Mouse (Mus musculus): Measurements from ENCODE around the gene 4922502D21Rik. TPM values are rescaled to one million over a fixed set of nuclear protein-coding genes. Genes with fewer than 3 reads are reported as not detected.
"Not testable (repeated sequence)": the region's sequence is repeated elsewhere in the genome, so short reads cannot be mapped to it uniquely, and the experiment has no call there.

Gene 4922502D21Rik
- polyA plus RNA-seq, 1 experiment from 2014 or later: not detected

DNA sequence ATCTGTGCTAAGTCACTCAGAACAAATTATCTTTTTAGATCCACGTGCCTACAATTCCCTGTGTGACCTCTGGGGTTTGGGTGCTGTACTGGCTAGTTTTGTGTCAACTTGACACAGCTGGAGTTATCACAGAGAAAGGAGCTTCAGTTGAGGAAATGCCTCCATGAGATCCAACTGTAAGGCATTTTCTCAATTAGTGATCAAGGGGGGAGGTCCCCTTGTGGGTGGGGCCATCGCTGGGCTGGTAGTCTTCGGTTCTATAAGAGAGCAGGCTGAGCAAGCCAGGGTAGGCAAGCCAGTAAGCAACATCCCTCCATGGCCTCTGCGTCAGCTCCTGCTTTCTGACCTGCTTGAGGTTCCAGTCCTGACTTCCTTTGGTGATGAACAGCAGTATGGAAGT, 10.8 kb upstream of the 4922502D21Rik start, which contains the start of gene Clec12a:
Clec12a (plus strand) TSS at position 301 of the 400 bp plus-strand sequence.
- H3K9ac ChIP-seq; ATAC-seq (ENCODE audit: low FRiP score, low read depth); H3K9me3 ChIP-seq; H3K36me3 ChIP-seq; H3K4me2 ChIP-seq (replicated peaks); H3K4me3 ChIP-seq; H3K27ac ChIP-seq; H3K27me3 ChIP-seq; H3K4me1 ChIP-seq: not testable (repeated sequence)
- 78% methylated on average over 4 of the region's 4 CpGs for WGBS

DNA sequence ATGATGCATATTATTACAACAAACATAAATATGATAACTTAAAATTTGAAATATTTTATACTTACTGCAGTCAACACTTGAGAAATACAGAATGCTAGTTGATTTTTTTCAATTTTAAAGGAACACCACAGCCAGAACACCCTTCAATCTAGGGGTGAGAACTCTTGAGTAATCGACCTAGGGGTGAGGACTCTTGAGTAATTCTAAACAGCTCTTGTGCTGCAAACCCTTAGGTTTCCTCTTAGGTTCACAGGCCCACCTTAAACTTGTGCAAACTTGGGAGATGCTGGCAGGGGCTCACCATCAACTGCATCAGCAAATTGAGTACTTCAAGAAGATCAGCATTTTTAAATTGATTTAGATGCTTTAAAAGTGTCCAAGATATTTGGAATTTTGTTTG, 6.2 kb upstream of the 4922502D21Rik start:
- H3K9me3 ChIP-seq: no peaks in the 10 kb centered on the region
- H3K9ac ChIP-seq: no peak overlapping the region
- no peak for ATAC-seq (ENCODE audit: low FRiP score, low read depth)
- H3K27me3 ChIP-seq: no peaks in the 10 kb centered on the region
- no peak overlapping the region for H3K4me2 ChIP-seq (replicated peaks)
- H3K36me3 ChIP-seq: no peaks in the 10 kb centered on the region
- no peak overlapping the region for H3K4me3 ChIP-seq
- H3K27ac ChIP-seq: no peak overlapping the region
- WGBS: 68% methylated on average over 1 of the region's 1 CpGs
- H3K4me1 ChIP-seq: no peaks in the 10 kb centered on the region

GRCm38 (mm10) chr6:129333674-129334078, 2.1 kb upstream of the 4922502D21Rik start:
- Histone ChIP-seq H3K27ac (no peak overlapping the region), H3K27me3 (no peaks in the 10 kb centered on the region), H3K9ac (no peak overlapping the region), H3K36me3 (no peaks in the 10 kb centered on the region), H3K9me3 (no peaks in the 10 kb centered on the region), H3K4me2 (replicated peaks) (no peak overlapping the region), H3K4me1 (no peaks in the 10 kb centered on the region), H3K4me3 (no peak overlapping the region)
- ATAC-seq (ENCODE audit: low FRiP score, low read depth): no peak
- WGBS: 35% methylated on average over 11 of the region's 11 CpGs

GRCm38 (mm10) chr6:129326568-129327150, 4.9 kb downstream of the 4922502D21Rik start:
- no peak overlapping the region for H3K27ac ChIP-seq
- ATAC-seq (ENCODE audit: low FRiP score, low read depth): no peak
- no peak overlapping the region for H3K4me2 ChIP-seq (replicated peaks)
- WGBS: 72% methylated on average over 13 of the region's 13 CpGs
- no peaks in the 10 kb centered on the region for H3K27me3 ChIP-seq
- no peaks in the 10 kb centered on the region for H3K4me1 ChIP-seq
- H3K36me3 ChIP-seq: no peaks in the 10 kb centered on the region
- H3K9ac ChIP-seq: no peak overlapping the region
- H3K4me3 ChIP-seq: no peak overlapping the region
- H3K9me3 ChIP-seq: no peaks in the 10 kb centered on the region

DNA sequence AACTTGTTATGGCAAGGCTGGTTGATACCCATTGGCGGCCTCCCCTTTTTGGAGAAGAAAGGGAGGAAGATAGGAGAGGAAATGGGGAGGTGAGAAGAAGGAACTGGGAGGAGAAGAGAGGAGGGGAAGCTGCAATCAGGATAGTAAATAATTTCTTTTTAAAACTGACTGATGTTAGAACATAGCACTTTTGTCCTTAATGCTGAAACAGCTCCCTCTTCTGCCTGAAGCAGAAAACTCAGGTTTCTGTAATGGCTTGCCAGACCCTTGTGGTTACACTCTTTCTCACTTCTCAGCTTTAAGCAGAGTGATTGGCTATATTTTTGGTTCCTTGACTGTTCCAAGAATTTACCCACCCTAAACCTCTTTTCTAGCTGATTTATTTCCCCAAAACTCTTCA, 5.6 kb downstream of the 4922502D21Rik start:
- 83% methylated on average over 1 of the region's 1 CpGs for WGBS
- H3K4me1 ChIP-seq: no peaks in the 10 kb centered on the region
- H3K36me3 ChIP-seq: no peaks in the 10 kb centered on the region
- H3K27me3 ChIP-seq: no peaks in the 10 kb centered on the region
- H3K27ac ChIP-seq: no peak overlapping the region
- no peak overlapping the region for H3K4me3 ChIP-seq
- H3K9me3 ChIP-seq: no peaks in the 10 kb centered on the region
- no peak overlapping the region for H3K4me2 ChIP-seq (replicated peaks)
- no peak overlapping the region for H3K9ac ChIP-seq
- no peak for ATAC-seq (ENCODE audit: low FRiP score, low read depth)

GRCm38 (mm10) chr6:129319331-129319730, 12.3 kb downstream of the 4922502D21Rik start:
- Histone ChIP-seq H3K27me3 (no peaks in the 10 kb centered on the region), H3K4me1 (no peaks in the 10 kb centered on the region), H3K9ac (no peak overlapping the region), H3K36me3 (no peaks in the 10 kb centered on the region), H3K9me3 (no peaks in the 10 kb centered on the region), H3K27ac (no peak overlapping the region), H3K4me3 (no peak overlapping the region), H3K4me2 (replicated peaks) (no peak overlapping the region)
- ATAC-seq (ENCODE audit: low FRiP score, low read depth): no peak
- WGBS: 67% methylated on average over 4 of the region's 4 CpGs

DNA sequence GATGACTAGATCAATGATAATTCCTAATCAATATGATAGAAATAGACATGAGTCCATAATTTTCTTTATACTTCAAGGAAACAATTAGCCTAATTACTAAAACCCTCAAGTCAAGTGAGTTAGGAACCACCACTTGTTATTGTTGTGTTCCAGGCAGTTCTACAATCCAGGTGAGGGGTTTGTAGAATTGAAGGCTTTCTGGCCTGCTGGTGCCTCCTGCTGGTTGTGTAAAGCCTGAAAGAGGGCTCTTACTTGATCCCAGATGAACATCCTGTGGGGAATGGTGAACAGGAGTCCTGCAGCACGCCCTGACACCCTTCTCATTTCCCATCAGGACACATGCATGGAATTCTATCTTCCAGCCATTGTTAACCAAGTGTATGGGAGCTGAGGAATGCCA, 13.2 kb downstream of the 4922502D21Rik start:
- Histone ChIP-seq H3K9me3 (no peaks in the 10 kb centered on the region), H3K9ac (no peak overlapping the region), H3K27me3 (no peaks in the 10 kb centered on the region), H3K36me3 (no peaks in the 10 kb centered on the region), H3K27ac (no peak overlapping the region), H3K4me3 (no peak overlapping the region), H3K4me2 (replicated peaks) (no peak overlapping the region), H3K4me1 (no peaks in the 10 kb centered on the region)
- 48% methylated on average over 1 of the region's 1 CpGs for WGBS
- no peak for ATAC-seq (ENCODE audit: low FRiP score, low read depth)

GRCm38 (mm10) chr6:129316463-129316862, 15.1 kb downstream of the 4922502D21Rik start:
- Histone ChIP-seq H3K9ac (no peak overlapping the region), H3K4me2 (replicated peaks) (no peak overlapping the region), H3K27me3 (no peaks in the 10 kb centered on the region), H3K36me3 (no peaks in the 10 kb centered on the region), H3K27ac (no peak overlapping the region), H3K4me1 (no peaks in the 10 kb centered on the region), H3K9me3 (no peaks in the 10 kb centered on the region), H3K4me3 (no peak overlapping the region)
- ATAC-seq (ENCODE audit: low FRiP score, low read depth): no peak
- WGBS: 53% methylated on average over 2 of the region's 2 CpGs

DNA sequence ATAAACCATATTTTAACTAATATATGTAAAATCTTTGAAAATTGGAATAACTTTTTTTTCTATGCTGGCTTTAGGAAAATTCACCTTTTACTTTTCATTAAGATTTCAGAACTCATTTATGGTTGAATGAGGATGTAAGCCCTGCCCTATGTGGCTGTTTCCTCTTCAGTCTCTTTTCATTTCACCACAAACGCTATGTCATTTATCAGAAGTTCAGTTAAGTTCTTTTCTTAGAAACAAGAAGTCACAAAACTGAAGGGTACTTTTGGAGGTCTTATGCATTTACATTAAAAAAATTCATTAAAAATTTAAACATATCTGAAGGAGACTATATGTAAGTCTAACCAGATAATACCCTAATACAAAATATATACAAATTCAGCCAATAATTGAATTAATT, 15.9 kb downstream of the 4922502D21Rik start:
- Histone ChIP-seq H3K4me3 (no peak overlapping the region), H3K9ac (no peak overlapping the region), H3K4me1 (no peaks in the 10 kb centered on the region), H3K4me2 (replicated peaks) (no peak overlapping the region), H3K27ac (no peak overlapping the region), H3K9me3 (no peaks in the 10 kb centered on the region), H3K36me3 (no peaks in the 10 kb centered on the region), H3K27me3 (no peaks in the 10 kb centered on the region)
- no peak for ATAC-seq (ENCODE audit: low FRiP score, low read depth)
- WGBS: 82% methylated on average over 1 of the region's 1 CpGs

GRCm38 (mm10) chr6:129314655-129315168, 16.9 kb downstream of the 4922502D21Rik start:
- Histone ChIP-seq H3K9me3 (no peaks in the 10 kb centered on the region), H3K27me3 (no peaks in the 10 kb centered on the region), H3K36me3 (no peaks in the 10 kb centered on the region), H3K27ac (no peak overlapping the region), H3K4me1 (no peaks in the 10 kb centered on the region), H3K9ac (no peak overlapping the region), H3K4me3 (no peak overlapping the region), H3K4me2 (replicated peaks) (no peak overlapping the region)
- 86% methylated on average over 3 of the region's 3 CpGs for WGBS
- no peak for ATAC-seq (ENCODE audit: low FRiP score, low read depth)

DNA sequence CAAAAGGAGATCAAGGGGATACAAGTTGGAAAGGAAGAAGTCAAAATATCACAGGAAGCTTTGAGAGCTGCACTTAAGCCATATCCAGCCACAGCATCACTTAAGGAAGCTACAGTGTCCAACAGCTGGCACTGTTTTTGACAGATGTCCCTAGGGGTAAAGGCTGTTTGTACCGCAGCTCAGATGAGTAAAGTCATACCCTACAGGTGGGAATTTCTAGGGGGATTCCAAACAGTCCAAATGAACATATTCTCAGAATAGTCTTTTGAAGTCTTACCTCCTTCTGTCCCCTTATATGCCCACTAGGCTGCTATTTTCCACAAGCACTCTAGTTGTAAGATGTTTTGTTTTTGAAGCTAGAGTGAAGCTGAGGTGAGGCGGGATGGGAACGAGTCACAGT, 19.1 kb downstream of the 4922502D21Rik start:
- no peaks in the 10 kb centered on the region for H3K4me1 ChIP-seq
- no peak overlapping the region for H3K27ac ChIP-seq
- H3K27me3 ChIP-seq: no peaks in the 10 kb centered on the region
- H3K36me3 ChIP-seq: no peaks in the 10 kb centered on the region
- H3K9me3 ChIP-seq: no peaks in the 10 kb centered on the region
- H3K9ac ChIP-seq: no peak overlapping the region
- ATAC-seq (ENCODE audit: low FRiP score, low read depth): no peak
- H3K4me3 ChIP-seq: no peak overlapping the region
- WGBS: 73% methylated on average over 3 of the region's 3 CpGs
- H3K4me2 ChIP-seq (replicated peaks): no peak overlapping the region

- Histone ChIP-seq H3K36me3 (no peaks in the 10 kb centered on the region), H3K4me1 (no peaks in the 10 kb centered on the region), H3K9ac (no peak overlapping the region), H3K4me3 (no peak overlapping the region), H3K27me3 (no peaks in the 10 kb centered on the region), H3K4me2 (replicated peaks) (no peak overlapping the region), H3K27ac (no peak overlapping the region), H3K9me3 (no peaks in the 10 kb centered on the region)
- 69% methylated on average over 1 of the region's 1 CpGs for WGBS
- no peak for ATAC-seq (ENCODE audit: low FRiP score, low read depth)
These were observed 27.4 kb downstream of the 4922502D21Rik start for GRCm38 (mm10) chr6:129304180-129304579.

GRCm38 (mm10) chr6:129288708-129289107, 42.9 kb downstream of the 4922502D21Rik start:
- Histone ChIP-seq H3K9ac (no peak overlapping the region), H3K36me3 (no peaks in the 10 kb centered on the region), H3K27me3 (no peaks in the 10 kb centered on the region), H3K4me2 (replicated peaks) (no peak overlapping the region), H3K4me3 (no peak overlapping the region), H3K9me3 (no peaks in the 10 kb centered on the region), H3K27ac (no peak overlapping the region), H3K4me1 (no peaks in the 10 kb centered on the region)
- ATAC-seq (ENCODE audit: low FRiP score, low read depth): no peak

All from limb, embryonic 13.5 days (tissue).